Mouse (Mus musculus) midbrain, embryonic 14.5 days (tissue): ENCODE measurements around the gene Heca. TPM values are rescaled to one million over a fixed set of nuclear protein-coding genes. Genes with fewer than 3 reads are reported as not detected.
"Not testable (repeated sequence)": the region's sequence is repeated elsewhere in the genome, so short reads cannot be mapped to it uniquely, and the experiment has no call there.

Experiments
- ATAC-seq: fragments of 200-750 bp; cut with Nextera tagmentation; 2 replicates; pipeline ENCODE4 v1.8.0; 2017; ENCODE audit warnings: moderate number of reproducible peaks, moderate library complexity; ENCODE audit not compliant: low FRiP score, low TSS enrichment
- DNase-seq: peaks from one replicate; pipeline ENCODE4 v3.0.0-alpha.2; 2015
- H3K27ac ChIP-seq: fragments of 300-500 bp; sonication (generic); replicated peaks from 2 replicates; pipeline ENCODE4 v1.5.1; 2014; ENCODE audit warnings: mild to moderate bottlenecking, low read depth, low read length, moderate library complexity
- H3K27me3 ChIP-seq: fragments of 300-500 bp; sonication (generic); 2 replicates; pipeline ENCODE4 v1.6.1; 2014; ENCODE audit warnings: low read length, control low read depth, mixed read lengths; ENCODE audit not compliant: control insufficient read depth, insufficient read depth
- H3K36me3 ChIP-seq: fragments of 300-500 bp; sonication (generic); 2 replicates; pipeline ENCODE4 v1.6.1; 2014; ENCODE audit warnings: low read length, control low read depth; ENCODE audit not compliant: control insufficient read depth, insufficient read depth
- H3K4me1 ChIP-seq: fragments of 300-500 bp; sonication (generic); 2 replicates; pipeline ENCODE4 v1.6.1; 2014; ENCODE audit warnings: mild to moderate bottlenecking, antibody characterized with exemption, low read length, control low read depth; ENCODE audit not compliant: control insufficient read depth, insufficient read depth
- H3K4me2 ChIP-seq: fragments of 300-500 bp; sonication (generic); 2 replicates; pipeline ENCODE4 v1.6.1; 2014; ENCODE audit warnings: mild to moderate bottlenecking, low read length, moderate library complexity
- H3K4me3 ChIP-seq: fragments of 300-500 bp; sonication (generic); replicated peaks from 2 replicates; pipeline ENCODE4 v1.5.1; 2014; ENCODE audit warnings: low read depth, low read length
- H3K9ac ChIP-seq: fragments of 300-500 bp; sonication (generic); replicated peaks from 2 replicates; pipeline ENCODE4 v1.6.1; 2014; ENCODE audit warnings: mild to moderate bottlenecking, low read length, moderate library complexity
- H3K9me3 ChIP-seq: fragments of 300-500 bp; sonication (generic); 2 replicates; pipeline ENCODE4 v1.6.1; 2016; ENCODE audit warnings: low read length, control low read depth, mixed read lengths; ENCODE audit not compliant: control insufficient read depth
- WGBS: fragments of 180-500 bp; shearing (Covaris S2); extraction: QIAGEN DNeasy Blood & Tissue Kit; methylation state at CpG from one replicate; pipeline ENCODE4 v1.1.7; 2014; 5-methylcytosine and 5-hydroxymethylcytosine counted together
- polyA plus RNA-seq: library from polyadenylated mRNA; unstranded; fragments of >200 nt; fragmentation: Nextera tagmentation; extraction: Ambion mirVana; gene quantifications from 2 replicates; pipeline ENCODE4 v1.2.1, GENCODE M21; 2014

The Heca gene
- polyA plus RNA-seq, 1 experiment from 2014 or later = 7.3 TPM

DNA sequence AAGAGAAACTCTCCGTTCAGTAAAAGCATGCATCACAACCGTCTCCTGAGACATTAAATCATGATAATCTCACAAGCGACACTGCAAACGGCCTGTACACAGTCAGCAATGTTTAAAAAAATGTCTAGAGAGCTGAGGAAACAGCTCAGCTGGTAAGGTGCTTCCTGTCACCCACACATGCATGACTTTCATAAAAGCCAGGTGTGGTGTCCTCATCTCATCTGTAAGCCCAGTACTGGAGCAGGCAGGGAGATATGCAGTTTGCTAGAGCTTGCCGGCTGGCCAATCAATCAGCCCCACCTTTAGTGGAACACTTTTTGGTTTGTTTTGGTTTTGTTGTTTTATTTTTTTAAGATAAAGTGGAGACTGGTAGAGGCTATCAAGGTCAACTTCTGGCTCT lies 27.9 kb downstream of the Heca start:
- WGBS = 86% methylated on average over 5 of the region's 5 CpGs
- Histone ChIP-seq H3K36me3 (peaks cover 9% of the 10 kb centered on the region), H3K4me3 (no peak overlapping the region), H3K4me1 (no peaks in the 10 kb centered on the region), H3K4me2 (no peak overlapping the region), H3K27ac (no peak overlapping the region), H3K9ac (no peak overlapping the region), H3K27me3 (no peaks in the 10 kb centered on the region), H3K9me3 (no peaks in the 10 kb centered on the region)
- ATAC-seq (no peak), DNase-seq (no peak)

DNA sequence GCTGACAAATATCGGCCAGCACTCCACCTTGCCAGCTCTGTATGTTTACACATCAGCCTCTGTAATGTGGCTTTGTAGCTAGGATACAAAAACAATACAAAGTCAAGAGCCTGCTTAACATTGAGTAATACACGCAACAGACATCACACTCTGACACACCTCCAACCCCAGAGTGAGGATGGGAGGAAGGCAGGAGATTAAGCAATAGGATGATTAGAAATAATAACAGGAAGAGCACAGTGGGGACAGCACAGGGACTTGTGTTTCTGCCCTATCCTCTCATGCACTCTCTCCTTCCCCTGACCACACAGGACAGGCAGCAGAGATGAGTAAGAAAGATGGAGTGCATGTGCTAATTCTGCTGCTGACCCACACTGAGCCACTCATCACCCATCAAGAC lies 28.8 kb downstream of the Heca start:
- no peak overlapping the region for H3K4me3 ChIP-seq
- H3K27ac ChIP-seq = no peak overlapping the region
- DNase-seq (no peak), ATAC-seq (no peak)
- H3K36me3 ChIP-seq = peaks cover 12% of the 10 kb centered on the region
- H3K4me2 ChIP-seq = no peak overlapping the region
- H3K27me3 ChIP-seq = no peaks in the 10 kb centered on the region
- 82% methylated on average over 2 of the region's 2 CpGs for WGBS
- no peaks in the 10 kb centered on the region for H3K9me3 ChIP-seq
- no peaks in the 10 kb centered on the region for H3K4me1 ChIP-seq
- no peak overlapping the region for H3K9ac ChIP-seq

DNA sequence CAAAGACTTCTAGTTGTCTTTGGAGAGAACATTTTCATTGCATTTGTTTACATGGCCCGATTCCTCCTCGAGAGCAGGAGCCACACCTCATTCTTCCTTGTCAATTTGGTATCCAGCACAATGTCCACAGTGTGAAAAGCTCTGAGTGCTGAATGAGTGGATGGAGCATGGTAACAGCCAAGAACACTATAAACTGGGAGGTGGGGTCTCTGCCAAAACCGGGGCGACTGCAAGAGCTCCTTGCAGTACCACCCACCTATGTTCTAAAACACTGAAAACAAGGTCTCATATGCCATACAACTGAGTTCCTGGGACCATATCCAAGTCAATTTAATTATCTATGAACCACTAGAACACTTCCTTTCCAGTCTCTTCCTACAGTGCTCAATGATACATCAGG lies 39.1 kb downstream of the Heca start:
- Histone ChIP-seq H3K9me3 (no peaks in the 10 kb centered on the region), H3K4me2 (no peak overlapping the region), H3K9ac (no peak overlapping the region), H3K36me3 (0 out of 2 replicates have a peak, but pooled peaks cover 12% of the 10 kb centered on the region), H3K27ac (no peak overlapping the region), H3K4me3 (no peak overlapping the region), H3K4me1 (no peaks in the 10 kb centered on the region), H3K27me3 (no peaks in the 10 kb centered on the region)
- WGBS = 89% methylated on average over 4 of the region's 4 CpGs
- no peak for ATAC-seq
- DNase-seq = no peak

DNA sequence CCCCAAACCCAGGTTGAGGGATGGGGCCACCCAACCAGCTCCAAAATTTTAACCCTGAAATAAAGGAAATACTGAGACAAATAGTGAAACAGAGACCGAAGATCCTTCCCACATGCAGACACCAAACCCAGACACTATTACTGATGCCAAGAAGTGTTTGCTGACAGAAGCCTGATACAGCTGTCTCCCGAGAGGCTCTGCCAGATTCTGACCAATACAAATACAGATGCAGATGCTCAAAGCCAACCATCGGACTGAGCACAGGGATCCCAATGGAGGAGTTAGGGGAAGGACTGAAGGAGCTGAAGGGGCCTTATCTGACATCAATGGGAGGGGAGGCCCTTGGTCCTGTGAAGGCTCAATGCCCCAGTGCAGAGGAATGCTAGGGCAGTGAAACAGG lies 41.5 kb downstream of the Heca start:
- not testable (repeated sequence) for H3K27ac ChIP-seq, H3K9ac ChIP-seq, DNase-seq, H3K4me3 ChIP-seq, H3K4me2 ChIP-seq, H3K27me3 ChIP-seq, H3K4me1 ChIP-seq, H3K9me3 ChIP-seq, ATAC-seq
- 86% methylated on average over 3 of the region's 3 CpGs for WGBS
- H3K36me3 ChIP-seq = peaks cover 21% of the 10 kb centered on the region; the same call in 1 of the 2 replicates

DNA sequence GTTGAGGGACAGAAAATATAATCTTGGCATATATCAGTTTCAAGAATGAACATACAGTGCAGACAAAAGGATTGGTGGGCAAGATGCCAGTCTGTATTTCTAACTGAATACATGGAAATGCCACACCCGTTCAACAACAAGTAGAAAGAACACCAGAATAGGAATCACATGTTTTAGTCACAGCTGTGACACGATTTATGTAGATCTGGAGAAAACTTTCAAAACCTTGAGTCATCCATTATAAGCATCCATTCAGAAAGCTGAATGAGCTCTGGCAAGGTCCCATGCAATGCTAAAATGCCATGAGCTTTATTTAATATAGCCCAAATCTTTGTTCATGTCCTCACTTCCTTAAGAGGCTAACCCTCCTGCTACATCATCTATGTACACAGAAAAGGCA lies 44.4 kb downstream of the Heca start:
- peaks cover 24% of the 10 kb centered on the region; the same call in 1 of the 2 replicates for H3K36me3 ChIP-seq
- no peak overlapping the region for H3K4me3 ChIP-seq
- H3K27ac ChIP-seq = no peak overlapping the region
- 91% methylated on average over 2 of the region's 2 CpGs for WGBS
- DNase-seq (no peak), ATAC-seq (no peak)
- H3K9ac ChIP-seq = no peak overlapping the region
- no peak overlapping the region for H3K4me2 ChIP-seq
- no peaks in the 10 kb centered on the region for H3K4me1 ChIP-seq
- no peaks in the 10 kb centered on the region for H3K27me3 ChIP-seq
- no peaks in the 10 kb centered on the region for H3K9me3 ChIP-seq

DNA sequence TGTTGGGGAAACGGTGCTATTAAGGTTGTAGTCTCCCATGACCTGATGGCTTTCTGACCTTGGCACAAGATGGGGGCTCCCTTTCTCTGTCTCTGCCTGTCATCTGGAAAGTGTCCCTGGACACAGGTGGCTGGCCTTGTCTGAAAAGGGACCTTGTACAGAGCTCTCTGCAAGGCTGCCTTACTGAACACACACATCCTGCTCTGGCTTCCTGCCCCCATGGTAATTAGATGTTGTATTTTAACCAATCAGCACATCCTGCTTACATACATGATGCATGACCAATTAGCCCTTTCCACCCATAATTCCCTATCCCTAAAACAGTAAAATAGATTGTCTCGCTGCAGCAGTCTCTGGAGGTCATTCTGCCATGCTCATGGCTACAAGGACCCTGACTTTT lies 67.1 kb downstream of the Heca start:
- no peaks in the 10 kb centered on the region for H3K36me3 ChIP-seq
- WGBS = 63% methylated on average over 2 of the region's 2 CpGs
- no peak overlapping the region for H3K4me2 ChIP-seq
- H3K9me3 ChIP-seq = no peaks in the 10 kb centered on the region
- no peaks in the 10 kb centered on the region for H3K27me3 ChIP-seq
- no peak for ATAC-seq
- no peak overlapping the region for H3K27ac ChIP-seq
- no peak overlapping the region for H3K9ac ChIP-seq
- DNase-seq = no peak
- no peak overlapping the region for H3K4me3 ChIP-seq
- no peaks in the 10 kb centered on the region for H3K4me1 ChIP-seq

DNA sequence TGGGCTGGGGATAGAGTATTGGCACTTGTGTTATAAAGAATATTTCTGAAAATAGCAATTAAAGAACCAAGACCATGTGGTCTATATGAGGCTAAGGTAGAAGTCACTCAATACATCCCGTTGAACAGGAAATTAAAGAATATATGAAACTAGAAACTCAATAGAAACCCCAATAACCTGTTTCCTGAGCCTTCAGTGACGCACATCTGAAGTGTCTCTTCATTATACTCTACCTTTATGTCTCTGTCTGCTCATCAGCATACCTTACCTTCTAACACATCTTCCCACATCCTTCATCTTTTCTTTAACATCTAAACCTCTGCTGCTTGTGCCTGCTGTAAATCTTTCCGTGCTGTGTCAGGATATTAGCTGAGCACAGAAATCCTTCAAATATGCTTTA lies 67.8 kb downstream of the Heca start:
- ATAC-seq (no peak), DNase-seq (no peak)
- Histone ChIP-seq H3K4me1 (no peaks in the 10 kb centered on the region), H3K27ac (no peak overlapping the region), H3K36me3 (no peaks in the 10 kb centered on the region), H3K4me3 (no peak overlapping the region), H3K9me3 (no peaks in the 10 kb centered on the region), H3K27me3 (no peaks in the 10 kb centered on the region), H3K4me2 (no peak overlapping the region), H3K9ac (no peak overlapping the region)
- 92% methylated on average over 3 of the region's 3 CpGs for WGBS

DNA sequence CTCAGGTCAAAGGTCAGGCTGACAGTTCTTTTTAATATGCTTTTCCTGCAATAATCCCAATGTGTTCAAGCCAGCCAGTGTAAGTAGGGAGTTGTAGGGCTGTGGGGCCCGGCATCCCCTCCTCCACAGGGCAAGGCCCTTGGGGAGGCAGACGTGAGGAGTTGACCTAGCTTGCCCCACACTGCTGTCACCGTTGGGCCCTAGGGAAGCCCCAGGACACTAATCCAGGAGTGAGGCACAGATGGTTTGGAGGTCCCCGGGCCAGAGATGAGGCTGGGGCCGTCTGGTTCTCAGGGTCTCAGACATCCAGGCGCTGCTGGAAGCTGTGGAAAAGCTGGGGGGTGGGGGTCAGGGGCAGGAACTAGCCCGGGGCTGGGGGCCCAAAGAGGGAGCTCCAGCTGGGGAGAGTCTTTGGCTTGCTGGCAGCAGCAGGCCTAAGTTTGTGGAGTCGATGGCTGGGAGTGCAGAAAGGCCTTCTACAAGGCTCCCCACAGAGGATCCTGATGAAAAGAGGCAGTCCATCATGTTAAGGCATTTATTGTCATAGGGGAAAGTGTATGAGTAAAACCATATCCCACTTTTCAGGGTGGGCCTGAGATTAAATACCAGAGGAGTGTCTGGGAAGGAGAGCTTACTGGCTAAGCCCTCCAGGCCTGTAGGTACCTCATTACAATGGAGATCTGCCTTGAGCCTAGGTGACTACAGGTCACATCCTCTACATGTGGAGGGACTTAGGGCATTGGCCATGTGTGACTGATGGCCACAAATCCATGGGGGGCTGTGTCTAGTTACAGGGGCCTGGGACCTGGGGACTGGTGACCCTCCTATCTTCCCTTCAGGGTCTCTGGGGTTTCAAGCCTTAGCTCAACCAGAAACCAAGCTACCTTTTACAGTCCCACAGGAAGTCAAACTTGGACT lies 69.6 kb downstream of the Heca start:
- Histone ChIP-seq H3K9me3 (no peaks in the 10 kb centered on the region), H3K27ac (no peak overlapping the region), H3K27me3 (no peaks in the 10 kb centered on the region), H3K4me2 (no peak overlapping the region), H3K4me1 (no peaks in the 10 kb centered on the region), H3K9ac (no peak overlapping the region), H3K36me3 (no peaks in the 10 kb centered on the region), H3K4me3 (no peak overlapping the region)
- 29% methylated on average over 8 of the region's 8 CpGs for WGBS
- DNase-seq (no peak), ATAC-seq (peak; percentile 62; the same call in 1 of the 2 replicates)
